In the genomic region with DNA sequence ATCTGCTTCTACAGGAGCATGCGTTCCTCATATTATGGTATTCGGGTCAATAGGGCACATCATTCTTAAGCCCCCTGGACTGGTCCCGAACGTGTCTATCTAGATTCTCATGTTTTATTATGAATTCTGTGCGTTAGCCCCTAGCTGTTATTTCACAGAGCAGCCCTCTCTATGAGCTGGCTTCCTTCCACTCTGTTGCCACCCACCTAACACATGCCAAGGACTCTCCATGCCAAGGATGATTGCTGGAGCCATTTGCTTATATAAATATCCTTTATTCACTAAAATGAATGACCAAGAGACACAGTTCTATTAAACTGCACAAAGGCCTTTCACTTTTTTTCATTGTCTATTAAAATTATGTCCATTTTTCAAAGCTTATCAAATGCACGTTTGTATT, we compare ENCODE assay signal across 16 mouse cellular contexts.
DNase-seq lines count a peak whose midpoint lies in the region.
"Had no signal": no experiment of that assay in that cellular context is flagged by ENCODE, and none has a peak within 500 bp of the region (broad histone marks: within the 10 kb centered on the region; RNA-seq: fewer than 3 reads in every experiment).

No protein-coding gene starts in this region.

- peak; percentile 19 for DNase-seq in layer of hippocampus, adult 11-12 months (ENCODE audit: low spot score)
- no peak for DNase-seq in layer of hippocampus, postnatal 10 days (ENCODE audit: low spot score in 2 of 2)
- DNase-seq in brain, adult 2 months (ENCODE audit: low read depth, low spot score): peak; percentile 56
- peak; percentile 39 to 70 for DNase-seq in layer of hippocampus, adult 18-20 months (ENCODE audit: low spot score in 2 of 2)
- peak; percentile 28 for DNase-seq in layer of hippocampus, adult 9-11 months
- no peak for DNase-seq in adrenal gland, postnatal 10 days
- DNase-seq in ovary, postnatal 36 days (ENCODE audit: low spot score): no peak
- DNase-seq: adrenal gland, adult 2 months; adrenal gland, postnatal 36 days; cerebellum, adult 11 months; cerebellum, adult 8-10 months; cerebellum, postnatal 25 days; forebrain, postnatal 0 days; gastrocnemius, postnatal 36 days; heart, adult 18-20 months; heart, postnatal 10 days had no signal

Comparison
In these comparisons a context has a peak if more than half of its experiments do, and no peak if none do; other contexts are left out.
1. DNase-seq: peak in layer of hippocampus, adult 11-12 months (single experiment), brain, adult 2 months (single experiment), layer of hippocampus, adult 18-20 months (2 of 2) and layer of hippocampus, adult 9-11 months (single experiment); none in layer of hippocampus, postnatal 10 days (0 of 2), adrenal gland, postnatal 10 days (single experiment) and ovary, postnatal 36 days (single experiment).